Mouse (Mus musculus) olfactory bulb, adult 2 months (tissue): Measurements from ENCODE around the gene Tbrg1. TPM values are rescaled to one million over a fixed set of nuclear protein-coding genes. Genes with fewer than 3 reads are reported as not detected.
A peak's percentile ranks its signal among the peaks of the same experiment; 100 is the strongest.

Experiments used
- H3K27ac ChIP-seq: fragments of 200-500 bp; 2 replicates; pipeline ENCODE4 v1.5.1; 2012; ENCODE audit warnings: low read depth, low read length; ENCODE audit not compliant: insufficient read depth
- H3K4me1 ChIP-seq: fragments of 200-500 bp; 2 replicates; pipeline ENCODE4 v1.6.1; 2012; ENCODE audit warnings: low read length; ENCODE audit not compliant: control insufficient read depth, insufficient read depth
- H3K4me3 ChIP-seq: fragments of 200-500 bp; 2 replicates; pipeline ENCODE4 v1.5.1; 2012; ENCODE audit warnings: mild to moderate bottlenecking, low read depth, low read length, moderate library complexity; ENCODE audit not compliant: insufficient read depth
- CTCF ChIP-seq: fragments of 200-500 bp; IDR thresholded peaks from 2 replicates; pipeline ENCODE4 v1.5.1; 2012; ENCODE audit warnings: low read depth, mild to moderate bottlenecking, low read length, moderate library complexity; ENCODE audit not compliant: insufficient read depth
- POLR2A ChIP-seq: fragments of 200-500 bp; IDR thresholded peaks from 2 replicates; pipeline ENCODE4 v1.6.1; 2012; ENCODE audit warnings: mild to moderate bottlenecking, low read depth, low read length, moderate library complexity; ENCODE audit not compliant: insufficient read depth
- WGBS: fragments of 180-500 bp; shearing (Covaris S2); methylation state at CpG from one replicate; pipeline ENCODE4 v1.1.7; 2018; 5-methylcytosine and 5-hydroxymethylcytosine counted together
- polyA plus RNA-seq: library from polyadenylated mRNA; stranded (reverse); fragments of >200 nt; gene quantifications from 2 replicates; pipeline ENCODE4 v1.2.4, GENCODE M21; 2012; ENCODE audit warnings: low replicate concordance; ENCODE audit not compliant: missing spikeins, insufficient read depth, insufficient read length

The Tbrg1 gene
- polyA plus RNA-seq, 1 experiment, result not detected

DNA sequence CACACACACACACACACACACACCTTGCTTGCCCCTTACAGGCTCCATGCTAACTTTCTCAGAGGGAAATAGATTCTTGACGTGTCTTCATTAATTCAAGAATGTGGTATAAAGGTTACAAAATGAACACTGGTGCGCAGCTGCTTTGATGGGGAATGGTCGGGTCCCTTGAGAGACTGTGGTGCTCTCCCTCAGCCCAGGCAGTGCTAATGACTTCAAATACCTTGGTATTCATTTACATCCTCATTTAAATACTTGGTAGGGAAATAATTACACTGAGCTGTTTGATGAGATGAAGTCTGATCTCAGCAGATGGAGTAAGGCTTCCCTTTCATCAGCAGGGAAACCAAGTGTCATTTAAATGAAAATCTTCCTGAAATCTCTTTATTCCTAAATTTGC lies 32.0 kb downstream of the Tbrg1 start:
- TF ChIP-seq POLR2A (no peak), CTCF (no peak)
- Histone ChIP-seq H3K4me3 (no peak overlapping the region), H3K4me1 (peaks cover 8% of the 10 kb centered on the region), H3K27ac (peak overlapping the region; percentile 92; the same call in 1 of the 2 replicates)
- WGBS, result 43% methylated on average over 3 of the region's 3 CpGs

DNA sequence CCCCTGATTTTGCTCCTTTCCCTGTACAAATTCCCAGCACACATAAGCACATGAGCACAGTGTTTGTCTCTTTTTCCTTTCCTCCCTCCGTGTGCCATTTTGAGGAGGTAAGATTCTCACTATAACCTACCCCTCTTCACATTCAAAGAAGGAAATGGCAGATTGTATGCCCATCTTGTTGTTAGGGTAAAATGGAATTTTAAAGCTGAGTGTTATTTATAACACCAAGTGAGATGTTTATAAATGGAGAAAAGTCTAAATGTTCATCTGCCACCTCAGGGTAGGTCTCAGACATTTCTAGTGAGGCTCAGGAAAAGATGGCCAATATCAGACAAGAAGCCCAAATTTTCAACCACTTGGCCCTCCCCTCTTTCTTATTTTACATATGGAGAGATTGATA lies 32.6 kb downstream of the Tbrg1 start:
- no peak overlapping the region for H3K27ac ChIP-seq
- TF ChIP-seq CTCF (no peak), POLR2A (no peak)
- peaks cover 8% of the 10 kb centered on the region for H3K4me1 ChIP-seq
- no peak overlapping the region for H3K4me3 ChIP-seq
- WGBS, result 80% methylated on average over 1 of the region's 1 CpGs

DNA sequence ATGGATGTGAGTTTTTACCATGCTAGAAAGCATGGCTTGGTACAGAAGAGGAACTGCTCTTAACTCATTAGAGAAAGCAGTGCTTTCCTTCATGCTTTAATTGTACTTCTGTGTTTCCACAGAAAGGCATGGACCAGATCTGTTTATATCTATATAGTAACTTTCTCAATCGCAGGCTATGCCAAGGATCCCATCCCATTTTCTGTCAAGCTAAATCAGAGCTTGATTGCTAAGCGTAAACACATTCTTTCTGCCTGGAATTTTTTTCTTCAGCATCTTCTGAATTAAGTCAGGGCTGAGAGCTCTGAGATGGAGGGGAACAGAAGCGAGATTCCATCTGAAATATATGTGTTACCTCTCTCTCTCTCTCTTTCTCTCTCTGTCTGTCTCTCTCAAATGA lies 33.1 kb downstream of the Tbrg1 start:
- no peak overlapping the region for H3K27ac ChIP-seq
- no peak overlapping the region for H3K4me3 ChIP-seq
- no peak for TF ChIP-seq POLR2A
- TF ChIP-seq CTCF, result no peak
- 77% methylated on average over 3 of the region's 3 CpGs for WGBS
- H3K4me1 ChIP-seq, result peaks cover 8% of the 10 kb centered on the region

DNA sequence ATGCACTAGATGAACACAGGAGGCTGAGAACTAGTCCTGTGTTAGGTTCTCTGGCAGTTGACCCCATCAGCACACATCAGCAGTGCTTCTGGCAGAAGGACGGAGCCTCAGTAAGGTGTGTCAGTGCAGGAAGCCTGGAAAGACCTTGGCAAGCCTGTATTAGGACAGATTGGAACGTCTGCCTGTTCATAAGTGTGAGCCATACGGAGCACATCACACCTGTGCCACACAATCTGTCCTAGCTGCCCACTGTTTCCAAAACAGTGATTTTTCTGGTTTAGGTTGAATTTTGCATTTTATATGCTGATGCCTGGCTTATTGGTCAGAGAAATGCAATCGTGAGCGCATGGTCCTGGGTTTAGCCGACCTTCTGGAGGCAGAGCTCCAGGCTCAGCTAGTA lies 35.8 kb downstream of the Tbrg1 start:
- peaks cover 6% of the 10 kb centered on the region for H3K4me1 ChIP-seq
- TF ChIP-seq POLR2A (no peak), CTCF (no peak)
- 96% methylated on average over 6 of the region's 6 CpGs for WGBS
- H3K4me3 ChIP-seq, result no peak overlapping the region
- H3K27ac ChIP-seq, result no peak overlapping the region

DNA sequence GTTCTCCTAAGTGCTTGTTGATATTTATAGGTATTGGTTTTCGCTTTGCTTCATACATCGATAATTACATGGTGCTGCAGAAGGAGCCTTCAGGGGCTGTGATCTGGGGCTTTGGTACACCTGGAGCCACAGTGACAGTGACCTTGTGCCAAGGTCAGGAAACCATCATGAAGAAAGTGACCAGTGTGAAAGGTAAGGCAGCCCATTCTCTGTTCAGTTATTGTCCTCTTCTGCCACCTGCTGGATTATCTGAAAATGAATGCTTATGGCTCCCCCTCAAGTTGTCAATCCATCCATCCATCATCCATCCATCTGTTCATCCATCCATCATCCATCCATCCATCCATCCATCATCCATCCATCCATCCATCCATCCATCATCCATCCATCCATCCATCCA lies 40.3 kb downstream of the Tbrg1 start:
- 44% methylated on average over 2 of the region's 2 CpGs for WGBS
- no peak overlapping the region for H3K4me3 ChIP-seq
- TF ChIP-seq POLR2A (no peak), CTCF (peak; percentile 10; the same call in 1 of the 2 replicates)
- H3K27ac ChIP-seq, result no peak overlapping the region
- H3K4me1 ChIP-seq, result no peaks in the 10 kb centered on the region

DNA sequence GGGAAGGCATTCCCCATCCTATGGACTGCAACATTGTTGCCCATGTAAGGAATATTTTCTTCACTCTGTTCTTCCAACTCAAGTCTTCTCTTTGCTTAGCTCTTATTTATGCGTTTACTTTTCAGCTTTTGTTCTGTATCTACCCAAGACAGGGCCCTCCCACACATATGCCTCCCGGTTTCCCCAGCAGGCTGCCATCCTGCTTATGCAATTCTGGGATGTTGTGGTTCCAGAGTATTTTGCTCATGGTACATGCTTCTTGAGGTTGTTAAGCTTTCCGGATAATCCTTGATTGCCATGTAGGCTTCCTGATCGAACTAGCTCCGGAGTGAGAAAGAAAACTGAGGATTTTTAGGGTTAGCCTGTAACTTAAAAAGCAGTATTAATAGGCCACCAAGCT lies 41.9 kb downstream of the Tbrg1 start:
- TF ChIP-seq POLR2A (no peak), CTCF (no peak)
- 47% methylated on average over 5 of the region's 5 CpGs for WGBS
- no peak overlapping the region for H3K4me3 ChIP-seq
- no peaks in the 10 kb centered on the region for H3K4me1 ChIP-seq
- H3K27ac ChIP-seq, result peak overlapping the region; percentile 46; the same call in 1 of the 2 replicates

DNA sequence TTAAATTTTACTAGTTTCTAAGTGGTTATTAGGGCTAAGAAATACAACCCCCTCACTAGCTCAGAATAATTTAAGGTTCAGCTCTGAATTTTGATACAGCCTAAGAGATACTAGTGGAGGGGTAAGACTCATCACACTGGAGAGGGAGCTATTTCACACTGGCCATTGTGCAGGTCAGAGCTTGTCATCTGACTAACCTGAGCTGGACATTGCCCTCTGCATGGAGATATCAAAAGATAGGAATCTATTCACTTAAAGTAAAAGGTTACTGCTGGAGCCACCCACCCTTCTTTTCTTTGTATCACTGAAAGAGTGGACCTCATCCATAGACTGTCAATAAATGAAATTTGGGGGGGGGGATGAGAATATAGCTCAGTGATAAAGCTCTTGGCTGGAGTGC lies 42.8 kb downstream of the Tbrg1 start:
- Histone ChIP-seq H3K4me1 (no peaks in the 10 kb centered on the region), H3K4me3 (no peak overlapping the region), H3K27ac (peak overlapping the region; percentile 28; the same call in 1 of the 2 replicates)
- TF ChIP-seq POLR2A (no peak), CTCF (no peak)

DNA sequence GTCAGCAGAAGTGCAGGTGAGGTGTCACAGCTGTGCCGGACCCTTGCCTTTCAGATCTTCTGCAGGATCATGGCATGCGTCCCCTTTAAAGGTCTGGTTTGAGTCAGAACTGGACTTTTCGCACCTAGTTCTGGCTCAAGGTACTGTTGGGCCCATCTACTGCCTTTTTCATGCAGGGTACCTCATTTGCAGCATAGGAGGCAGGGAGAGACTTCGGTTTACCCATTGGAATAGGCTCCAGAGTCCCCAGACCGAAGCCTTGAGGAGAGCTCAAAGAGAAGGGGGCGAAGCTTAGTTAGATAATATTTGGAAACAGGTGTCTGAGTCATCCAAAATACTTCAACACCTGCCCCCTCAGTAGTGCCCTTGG lies 43.2 kb downstream of the Tbrg1 start:
- TF ChIP-seq CTCF (no peak), POLR2A (no peak)
- H3K27ac ChIP-seq, result peak overlapping the region; percentile 28; the same call in 1 of the 2 replicates
- 16% methylated on average over 6 of the region's 6 CpGs for WGBS

DNA sequence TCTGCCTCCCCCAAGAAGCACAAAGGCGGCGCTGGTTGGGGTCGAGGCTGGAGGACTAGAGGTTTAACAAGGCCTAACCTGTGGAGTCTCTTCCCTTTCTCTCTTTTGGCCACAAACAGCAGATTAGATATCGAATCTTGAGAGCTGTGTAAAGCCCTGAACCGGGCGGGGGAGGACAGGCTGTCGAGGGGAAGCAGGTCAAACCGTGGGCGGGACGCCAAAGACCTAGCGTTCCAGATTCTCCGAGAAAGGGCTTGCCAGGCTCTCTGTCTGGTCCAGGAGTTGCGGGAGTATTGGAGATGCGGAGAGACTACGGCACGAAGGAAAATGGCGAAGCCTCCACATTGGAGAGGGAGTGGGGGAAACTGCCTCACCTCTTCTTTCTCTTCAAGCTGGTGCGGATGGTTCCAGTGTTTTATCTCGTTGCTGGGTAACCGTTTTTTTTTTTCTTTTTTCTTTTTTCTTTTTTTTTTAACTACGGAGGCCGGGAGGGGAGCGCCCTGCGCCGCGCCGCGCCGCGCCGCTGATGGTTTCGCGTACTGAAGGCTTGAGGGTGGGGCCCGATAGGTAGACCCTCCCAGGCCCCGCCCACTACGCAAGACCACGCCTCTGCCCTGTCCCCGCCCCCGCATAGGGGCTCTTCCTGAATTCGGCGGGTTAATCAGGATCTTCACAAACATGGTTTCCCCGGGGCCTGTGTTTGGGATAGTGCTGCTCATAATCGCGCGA lies 43.8 kb downstream of the Tbrg1 start, which contains the start of gene Spa17:
TSS of gene Spa17 (minus strand) at position 541 of the 729 bp plus-strand sequence.
- TF ChIP-seq POLR2A, result peak; percentile 25; the same call in 1 of the 2 replicates
- no peak for TF ChIP-seq CTCF
- H3K4me3 ChIP-seq, result peak within 1 kb of the TSS; percentile 76
- H3K4me1 ChIP-seq, result no peaks in the 10 kb centered on the region
- H3K27ac ChIP-seq, result peak within 1 kb of the TSS; percentile 91
- under 1% methylated on average over 45 of the region's 45 CpGs for whole genome bisulfite sequencing

More for the DNA sequence above, 43.2 kb downstream of the Tbrg1 start:
- Histone ChIP-seq H3K4me1 (no peaks in the 10 kb centered on the region), H3K4me3 (peak overlapping the region; percentile 76)

DNA sequence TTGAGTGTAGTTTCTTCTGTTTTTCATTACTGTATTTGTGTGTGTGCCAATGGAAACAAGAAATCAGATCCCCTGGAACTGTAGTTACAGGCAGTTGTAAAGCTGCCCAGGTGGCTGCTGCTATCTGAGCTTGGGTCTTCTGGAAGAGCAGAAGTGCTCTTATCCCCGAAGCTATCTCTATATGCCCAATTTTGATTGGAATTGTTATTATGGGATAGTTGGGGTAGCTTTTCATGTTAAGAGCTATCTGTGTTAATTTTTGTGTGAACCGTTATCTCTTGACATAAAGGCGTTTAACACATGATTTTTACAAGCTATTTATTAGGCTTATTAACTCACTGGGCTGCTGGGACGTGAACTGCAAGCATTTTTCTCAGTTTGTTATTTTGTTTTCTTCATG lies 47.6 kb downstream of the Tbrg1 start:
- 67% methylated on average over 4 of the region's 4 CpGs for WGBS
- H3K4me1 ChIP-seq, result no peaks in the 10 kb centered on the region
- TF ChIP-seq CTCF (no peak), POLR2A (no peak)
- H3K4me3 ChIP-seq, result no peak overlapping the region
- no peak overlapping the region for H3K27ac ChIP-seq
